Mouse (Mus musculus) G1E (cell line): ENCODE data around the gene Homer1. TPM values are rescaled to one million over a fixed set of nuclear protein-coding genes. Genes with fewer than 3 reads are reported as not detected.

ENCODE experiments used
- ATAC-seq: 2 replicates; pipeline ENCODE4 v1.8.0; 2016; ENCODE audit warnings: mild to moderate bottlenecking; ENCODE audit not compliant: insufficient number of reproducible peaks, poor library complexity, low FRiP score, severe bottlenecking; ENCODE audit errors: extremely low read depth
- DNase-seq: peaks from one replicate; pipeline ENCODE4 v3.0.0; 2012; ENCODE audit warnings: low spot score
- H3K27me3 ChIP-seq: 2 replicates; pipeline ENCODE4 v1.6.1; 2012; ENCODE audit warnings: mild to moderate bottlenecking, low read length, inconsistent platforms; ENCODE audit not compliant: insufficient read depth
- H3K36me3 ChIP-seq: replicated peaks from 2 replicates; pipeline ENCODE3; 2012; ENCODE audit warnings: mild to moderate bottlenecking, inconsistent platforms
- H3K4me1 ChIP-seq: 2 replicates; pipeline ENCODE4 v1.6.1; 2012; ENCODE audit warnings: low read depth, low read length, inconsistent platforms, mixed read lengths; ENCODE audit not compliant: insufficient read depth
- H3K4me3 ChIP-seq: 2 replicates; pipeline ENCODE4 v1.5.1; 2012; ENCODE audit warnings: low read depth, mild to moderate bottlenecking, inconsistent platforms, low read length, moderate library complexity, mixed read lengths
- H3K9me3 ChIP-seq: replicated peaks from 2 replicates; pipeline ENCODE4 v1.6.1; 2012; ENCODE audit warnings: inconsistent platforms
- CTCF ChIP-seq: IDR thresholded peaks from 2 replicates; pipeline ENCODE4 v1.5.1; 2012; ENCODE audit warnings: low read depth, low read length, inconsistent platforms, mixed read lengths
- GATA1 ChIP-seq: IDR thresholded peaks from 2 replicates; pipeline ENCODE4 v1.6.1; 2012; ENCODE audit warnings: borderline replicate concordance, low read length, inconsistent platforms, mixed read lengths
- GATA2 ChIP-seq: IDR thresholded peaks from 2 replicates; pipeline ENCODE4 v1.6.1; 2012; ENCODE audit warnings: low read depth, low read length, inconsistent platforms, borderline replicate concordance
- POLR2AphosphoS5 ChIP-seq: IDR thresholded peaks from 2 replicates; pipeline ENCODE4 v1.6.1; 2012; ENCODE audit warnings: low read depth, low read length, inconsistent platforms; ENCODE audit not compliant: insufficient replicate concordance
- TAL1 ChIP-seq: conservative IDR thresholded peaks from 2 replicates; pipeline ENCODE4 v1.6.1; 2012; ENCODE audit warnings: low read depth, low read length, inconsistent platforms, mixed read lengths
- polyA plus RNA-seq: library from polyadenylated mRNA; stranded (reverse); fragments of >175 nt; gene quantifications from 2 replicates; pipeline ENCODE4 v1.2.3, GENCODE M21; 2012
- total RNA-seq, 2 experiments: library from RNA; stranded (forward) in 1 of 2; stranded (reverse) in 1 of 2; fragments of 200-1000 nt in 1 of 2; fragments of >200 nt in 1 of 2; fragmentation: Nextera tagmentation in 1 of 2; gene quantifications; 2 replicates each; pipeline ENCODE4 v1.2.3; 2014 to 2017

The Homer1 gene
- total and polyA plus RNA-seq, 3 experiments, result 5.3 to 30.4 (median 24.5) TPM

DNA sequence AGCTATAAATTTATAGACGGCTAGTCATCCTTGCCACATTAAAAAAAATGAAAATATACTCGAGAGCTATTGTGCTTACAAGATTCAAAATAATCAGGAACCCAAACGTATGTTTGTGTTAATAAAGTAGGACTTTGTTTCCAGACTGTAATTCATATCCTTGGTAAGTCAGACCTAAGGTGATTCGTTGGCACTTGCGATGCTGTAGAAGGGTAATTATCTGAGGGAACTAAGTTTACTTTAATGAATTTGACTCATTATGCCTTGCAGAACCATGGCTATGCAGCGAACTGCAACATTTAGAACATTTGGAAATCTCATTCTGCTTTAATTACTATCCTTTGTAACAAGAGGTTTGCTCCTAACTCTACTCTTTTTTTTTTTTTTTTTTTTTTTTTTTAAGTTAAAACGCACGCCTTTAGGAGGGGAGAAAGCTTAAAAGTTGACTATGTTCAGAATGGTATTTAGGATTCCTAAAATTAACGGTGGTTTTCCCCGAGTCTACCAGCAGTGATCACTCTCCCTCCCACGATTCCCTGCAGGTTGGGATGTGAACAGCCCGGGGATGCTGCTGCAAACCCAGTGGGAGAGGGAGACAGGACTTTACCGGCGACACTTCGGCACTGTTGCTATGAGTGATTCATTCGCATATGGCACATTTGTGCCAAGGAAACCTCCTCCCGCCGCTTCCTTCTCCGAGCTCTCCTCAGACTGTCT, 3.6 kb downstream of the Homer1 start:
- Histone ChIP-seq H3K36me3 (peaks cover 2% of the 10 kb centered on the region), H3K9me3 (no peaks in the 10 kb centered on the region), H3K4me1 (peaks cover 38% of the 10 kb centered on the region), H3K4me3 (peak overlapping the region; percentile 93), H3K27me3 (no peaks in the 10 kb centered on the region)
- DNase-seq (no peak), ATAC-seq (no peak)
- TF ChIP-seq GATA2, result no peak
- TF ChIP-seq TAL1, result no peak
- TF ChIP-seq GATA1, result no peak
- TF ChIP-seq CTCF, result no peak
- TF ChIP-seq POLR2AphosphoS5, result no peak

DNA sequence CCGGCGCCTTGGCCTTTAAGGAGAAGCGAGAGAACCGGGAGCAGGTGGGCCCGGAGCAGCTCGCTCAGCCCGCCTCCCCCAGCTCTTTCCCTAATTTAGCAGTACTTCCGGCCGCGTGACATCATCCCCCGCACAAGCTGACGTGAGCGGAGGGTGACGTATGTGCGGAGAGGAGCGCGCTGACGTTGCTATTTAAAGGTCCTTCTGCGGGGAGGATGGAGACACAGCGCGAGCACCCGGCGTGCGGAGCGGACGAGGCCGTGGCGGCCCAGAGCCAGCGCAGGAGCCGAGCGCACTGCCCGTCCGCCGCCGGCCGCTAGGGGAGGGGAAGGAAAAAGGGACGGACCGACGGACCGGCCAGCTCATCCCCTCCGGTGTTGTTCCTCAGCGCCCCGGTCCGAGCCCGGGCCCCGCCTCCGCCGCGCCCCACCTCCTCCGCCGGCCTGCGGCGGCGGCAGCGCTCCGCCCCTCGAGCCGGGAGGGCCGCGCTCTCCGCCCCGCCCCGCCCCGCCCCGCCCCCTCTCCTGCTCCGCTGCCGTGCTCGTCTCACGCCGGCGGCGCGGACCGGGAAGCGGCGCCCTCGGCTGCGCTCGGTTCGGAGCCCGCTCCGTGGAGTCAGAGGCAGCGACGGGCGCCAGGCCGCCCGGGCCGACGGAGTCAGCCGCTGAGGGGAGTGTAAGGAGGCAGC, 4.3 kb downstream of the Homer1 start:
- Histone ChIP-seq H3K27me3 (no peaks in the 10 kb centered on the region), H3K4me1 (peaks cover 40% of the 10 kb centered on the region), H3K9me3 (no peaks in the 10 kb centered on the region), H3K36me3 (peaks cover 2% of the 10 kb centered on the region), H3K4me3 (peak overlapping the region; percentile 93)
- DNase-seq (peak; percentile 83), ATAC-seq (peak; percentile 96)
- TF ChIP-seq TAL1 (no peak), POLR2AphosphoS5 (no peak), GATA1 (no peak), GATA2 (no peak), CTCF (no peak; the same call in 1 of the 2 replicates)

DNA sequence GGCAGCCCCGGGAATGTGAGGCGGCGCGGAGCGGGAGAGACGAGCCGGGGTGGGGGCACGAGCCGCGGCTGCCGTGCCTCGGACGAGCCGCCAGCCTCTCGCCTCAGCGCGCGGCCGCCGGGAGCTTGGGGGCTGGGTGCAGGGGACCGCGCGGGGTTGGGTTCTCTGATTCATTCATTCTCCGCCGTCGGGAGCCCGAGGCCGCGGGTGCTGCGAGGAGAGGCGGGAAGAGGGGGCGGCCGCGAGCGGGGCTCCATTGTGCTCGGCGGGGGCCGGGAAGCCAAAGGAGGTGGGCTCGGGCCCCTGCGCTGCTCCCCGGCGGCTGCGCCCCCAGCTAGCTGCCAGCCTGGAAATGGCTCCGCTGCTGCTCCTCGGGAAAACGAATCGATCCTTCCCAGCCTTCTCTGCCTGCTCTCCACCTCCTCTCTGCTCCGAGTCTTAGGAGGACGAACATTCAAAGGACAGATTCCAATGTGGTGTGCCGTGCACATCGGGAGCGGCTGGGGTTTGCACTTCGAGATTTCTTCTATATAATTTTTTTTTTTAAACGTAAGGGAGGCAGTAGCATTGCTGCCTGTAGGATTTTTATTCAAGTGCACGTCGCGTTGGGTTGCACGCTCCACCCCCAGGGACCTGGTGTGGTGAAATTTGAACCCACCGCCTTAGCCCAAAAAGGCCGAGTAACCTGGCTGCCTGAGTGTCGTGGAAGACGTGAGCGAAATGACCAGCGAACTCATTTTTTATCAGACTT, 5.0 kb downstream of the Homer1 start:
- Histone ChIP-seq H3K4me3 (peak overlapping the region; percentile 93), H3K4me1 (peaks cover 40% of the 10 kb centered on the region), H3K9me3 (no peaks in the 10 kb centered on the region), H3K27me3 (no peaks in the 10 kb centered on the region), H3K36me3 (peaks cover 2% of the 10 kb centered on the region)
- DNase-seq, result no peak
- TF ChIP-seq GATA1 (no peak), CTCF (no peak)
- no peak for ATAC-seq

DNA sequence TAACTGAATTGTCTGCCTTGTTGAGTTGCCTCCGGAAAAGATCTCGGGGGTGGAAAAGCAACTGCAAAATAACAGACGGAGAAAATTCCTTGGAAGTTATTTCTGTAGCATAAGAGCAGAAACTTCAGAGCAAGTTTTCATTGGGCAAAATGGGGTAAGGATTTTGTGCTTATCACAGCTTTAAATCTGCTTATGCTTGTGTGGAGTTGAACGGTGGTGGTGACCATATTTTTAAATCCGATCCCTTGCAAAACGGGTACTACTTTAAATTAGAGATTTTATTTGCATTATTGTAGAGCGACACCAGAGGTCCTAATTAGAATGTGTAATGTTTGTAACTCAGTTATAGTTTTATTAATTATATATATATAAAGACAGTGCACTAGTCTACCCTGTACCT, 5.7 kb downstream of the Homer1 start:
- Histone ChIP-seq H3K4me3 (peak overlapping the region; percentile 93; the same call in 1 of the 2 replicates), H3K27me3 (no peaks in the 10 kb centered on the region), H3K36me3 (peaks cover 2% of the 10 kb centered on the region), H3K4me1 (peaks cover 40% of the 10 kb centered on the region), H3K9me3 (no peaks in the 10 kb centered on the region)
- DNase-seq (no peak), ATAC-seq (no peak)
- TF ChIP-seq TAL1 (no peak), POLR2AphosphoS5 (no peak), GATA1 (no peak)

DNA sequence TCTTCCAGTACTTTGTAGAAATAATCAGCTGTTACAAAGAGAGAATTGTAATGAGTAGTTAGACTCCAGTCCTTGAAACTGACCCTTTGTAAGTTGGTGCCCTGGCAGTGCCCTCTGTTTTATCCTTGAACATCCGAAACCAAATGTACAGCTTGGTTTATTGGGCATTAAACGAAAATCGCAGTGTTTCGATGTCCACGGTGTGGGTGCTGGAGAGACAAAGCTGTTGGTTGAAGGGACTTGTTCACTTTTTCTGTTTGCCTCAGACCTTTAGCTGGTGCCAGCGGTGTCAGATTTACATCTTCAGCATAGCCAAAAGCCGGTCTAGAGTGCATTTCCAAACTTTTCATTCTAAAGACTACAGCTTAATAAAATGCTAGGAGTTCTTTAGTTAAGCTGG, 6.2 kb downstream of the Homer1 start:
- DNase-seq, result no peak
- ATAC-seq, result no peak
- TF ChIP-seq GATA2 (no peak), CTCF (no peak)
- Histone ChIP-seq H3K4me3 (peak overlapping the region; percentile 45; the same call in 1 of the 2 replicates), H3K4me1 (peaks cover 37% of the 10 kb centered on the region), H3K27me3 (no peaks in the 10 kb centered on the region), H3K36me3 (peaks cover 2% of the 10 kb centered on the region), H3K9me3 (no peaks in the 10 kb centered on the region)

DNA sequence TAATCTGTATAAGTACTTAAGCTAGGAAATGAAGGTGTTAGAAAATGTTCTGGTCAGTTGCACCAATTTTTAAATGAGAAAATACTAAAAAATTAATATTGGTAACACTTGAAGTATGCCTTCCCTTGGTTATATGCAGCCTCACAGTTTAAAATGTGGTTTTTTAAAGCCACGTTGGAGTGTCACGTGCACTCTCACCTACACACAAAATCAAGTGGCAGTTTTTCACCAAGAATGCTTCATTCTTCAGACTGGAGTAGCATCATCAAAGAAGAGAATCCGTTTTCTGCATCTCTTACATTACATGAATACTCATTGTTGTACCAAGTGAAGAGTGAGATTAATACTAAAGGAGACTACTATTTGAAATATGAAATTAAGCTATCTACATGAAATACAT, 7.1 kb downstream of the Homer1 start:
- ATAC-seq (no peak), DNase-seq (no peak)
- Histone ChIP-seq H3K4me1 (peaks cover 35% of the 10 kb centered on the region), H3K9me3 (no peaks in the 10 kb centered on the region), H3K4me3 (no peak overlapping the region), H3K27me3 (no peaks in the 10 kb centered on the region), H3K36me3 (peaks cover 5% of the 10 kb centered on the region)
- no peak for TF ChIP-seq TAL1
- TF ChIP-seq CTCF, result no peak
